Mouse (Mus musculus): ENCODE results near the gene Ubr2.

The Ubr2 gene

GRCm38 (mm10) chr17:47009898-47010721, at the start of gene Ubr2:
TSS of gene Ubr2 (minus strand) at chr17:47010556.
- DNase-seq (ENCODE audit: low spot score in 2 of 2), result peak; percentile 90 to 93

DNA sequence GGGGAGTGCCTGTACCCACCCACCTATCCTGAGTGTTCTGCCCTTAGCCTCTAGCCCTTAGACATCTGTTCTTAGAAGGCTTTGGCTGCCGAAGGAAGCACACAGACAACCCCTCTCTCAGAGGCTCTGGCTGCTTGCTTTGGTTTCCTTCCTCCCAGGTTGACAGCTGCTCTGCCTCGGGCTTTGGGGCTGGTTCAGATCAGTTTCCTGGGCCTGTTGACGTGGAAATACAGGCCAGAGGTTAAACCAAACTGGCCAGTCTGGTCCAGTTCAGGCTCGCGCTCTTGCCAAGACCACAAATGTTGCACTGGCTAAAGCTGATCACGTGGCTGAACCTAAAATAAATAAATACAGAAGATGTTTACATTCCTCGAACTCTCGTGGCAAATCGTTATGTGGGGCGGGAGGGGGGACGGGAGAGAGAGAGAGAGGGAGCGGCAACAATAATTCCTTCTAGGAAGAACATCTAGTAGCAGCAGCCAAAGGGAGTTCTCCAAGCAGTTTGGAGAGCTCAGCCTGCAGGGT, 49.5 kb upstream of the Ubr2 start:
- no peak for DNase-seq (ENCODE audit: low spot score in 2 of 2)

- DNase-seq (ENCODE audit: low spot score in 2 of 2), result no peak
Observed at GRCm38 (mm10) chr17:47057966-47058365, 47.6 kb upstream of the Ubr2 start.

DNA sequence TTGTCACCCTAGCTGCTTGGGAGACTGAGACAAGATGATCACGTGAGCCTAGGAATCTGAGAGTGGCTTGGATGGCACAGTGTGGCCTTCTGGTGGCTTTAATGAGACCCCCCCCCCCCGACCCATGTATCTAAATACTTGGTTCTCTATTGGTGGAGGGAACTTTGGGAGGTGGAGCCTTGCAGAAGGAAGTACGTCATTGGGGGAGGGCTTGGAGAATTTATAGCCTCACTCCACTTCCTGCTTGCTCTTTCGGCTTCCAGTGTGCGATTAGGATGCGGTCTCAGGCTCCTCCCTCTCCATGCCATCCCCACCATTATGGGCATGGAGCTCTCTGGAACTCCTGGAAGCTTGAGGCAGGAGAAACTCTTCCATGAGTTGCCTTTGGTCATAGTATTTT, 46.1 kb upstream of the Ubr2 start:
- DNase-seq (ENCODE audit: low spot score in 2 of 2), result no peak

DNA sequence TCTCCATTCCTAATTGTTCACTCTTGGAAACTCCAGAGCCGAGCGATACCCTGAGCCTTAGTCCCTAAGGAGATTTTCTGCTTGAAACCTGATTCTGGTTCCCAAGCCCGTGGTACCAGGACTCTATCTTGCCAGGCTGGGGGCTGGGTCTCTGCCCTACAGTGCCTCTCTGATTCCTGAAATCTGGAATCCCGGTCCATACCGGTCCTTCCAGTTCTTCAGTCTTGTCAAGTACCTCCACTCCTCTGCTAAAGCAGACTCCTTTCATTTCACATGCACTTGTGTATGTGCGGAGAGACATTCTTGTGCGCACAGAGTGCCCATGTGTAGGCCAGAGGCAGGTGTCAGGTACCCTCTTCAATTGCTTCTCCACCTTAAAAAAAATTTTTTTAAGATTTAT, 44.8 kb upstream of the Ubr2 start:
- no peak for DNase-seq (ENCODE audit: low spot score in 2 of 2)

GRCm38 (mm10) chr17:47054613-47055012, 44.3 kb upstream of the Ubr2 start:
- DNase-seq (ENCODE audit: low spot score in 2 of 2), result peak; percentile 26 to 36

- no peak for DNase-seq (ENCODE audit: low spot score in 2 of 2)
Observed at GRCm38 (mm10) chr17:47050678-47051077, 40.3 kb upstream of the Ubr2 start.

DNA sequence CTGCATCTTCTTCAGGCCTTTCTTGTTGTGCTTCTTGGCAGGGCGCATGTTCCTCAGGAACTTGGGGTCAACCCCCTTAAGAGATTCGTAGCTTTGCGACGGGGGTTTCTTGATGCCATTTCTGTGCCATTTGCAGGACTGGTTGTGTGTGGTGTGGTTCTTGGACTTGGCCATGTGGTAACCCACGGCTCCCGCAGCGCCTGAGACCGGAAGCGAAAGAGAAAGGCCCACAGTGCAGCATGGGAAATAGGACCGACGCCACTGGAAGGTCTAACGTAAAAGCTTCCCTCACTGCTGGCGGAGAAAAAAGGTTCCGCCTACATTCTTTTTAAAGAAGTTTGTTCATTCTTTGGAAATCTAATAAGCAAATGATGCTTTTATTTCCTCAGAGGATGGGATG, 32.5 kb upstream of the Ubr2 start:
- no peak for DNase-seq (ENCODE audit: low spot score in 2 of 2)

DNA sequence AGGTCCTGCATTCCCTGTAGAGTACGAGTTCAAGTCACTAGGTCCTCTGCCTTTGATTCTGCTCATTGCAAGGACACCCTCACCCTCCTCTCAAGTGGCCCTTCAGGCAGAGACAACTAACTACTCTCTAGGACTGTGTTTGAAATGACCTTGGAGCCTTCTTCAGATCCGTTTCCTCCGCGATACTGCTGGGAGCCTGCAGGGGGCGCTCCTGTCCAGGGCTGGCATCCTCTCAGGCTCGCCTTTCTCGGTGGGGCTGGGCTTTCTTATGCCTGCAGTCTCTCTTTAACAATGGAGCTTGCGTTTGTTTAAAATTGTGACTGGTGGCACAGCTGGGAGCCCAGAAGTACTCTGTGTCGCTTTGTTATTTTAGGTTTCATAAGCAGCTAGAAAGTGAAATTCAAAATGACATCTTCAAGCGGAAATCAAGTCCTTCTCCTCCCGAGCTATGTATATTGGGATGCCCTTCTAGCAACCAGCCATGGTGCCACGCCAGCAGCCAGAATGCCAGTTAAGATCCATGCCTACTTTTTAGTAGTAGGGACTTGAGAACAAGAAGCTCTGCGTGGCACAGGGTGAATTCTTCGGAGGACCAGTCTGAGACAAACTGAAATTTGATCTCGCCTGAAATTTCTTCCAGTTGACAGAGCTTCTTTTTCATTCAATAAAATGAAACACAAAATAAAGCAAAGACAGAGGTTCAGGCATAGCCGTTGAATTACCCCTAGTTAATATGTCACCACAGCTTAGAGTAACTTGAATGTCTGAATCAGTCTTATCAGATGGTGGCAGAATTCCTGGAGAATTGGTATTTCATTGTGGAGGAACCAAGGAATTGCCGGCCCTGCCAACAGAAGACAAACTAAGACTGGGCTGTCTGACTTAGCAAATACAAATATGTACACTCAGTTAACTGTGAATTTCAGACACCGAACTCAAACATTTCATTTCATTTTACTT, 28.8 kb upstream of the Ubr2 start:
- peak; percentile 88 to 96 for DNase-seq (ENCODE audit: low spot score in 2 of 2)

GRCm38 (mm10) chr17:47034536-47034935, 24.2 kb upstream of the Ubr2 start:
- no peak for DNase-seq (ENCODE audit: low spot score in 2 of 2)

DNA sequence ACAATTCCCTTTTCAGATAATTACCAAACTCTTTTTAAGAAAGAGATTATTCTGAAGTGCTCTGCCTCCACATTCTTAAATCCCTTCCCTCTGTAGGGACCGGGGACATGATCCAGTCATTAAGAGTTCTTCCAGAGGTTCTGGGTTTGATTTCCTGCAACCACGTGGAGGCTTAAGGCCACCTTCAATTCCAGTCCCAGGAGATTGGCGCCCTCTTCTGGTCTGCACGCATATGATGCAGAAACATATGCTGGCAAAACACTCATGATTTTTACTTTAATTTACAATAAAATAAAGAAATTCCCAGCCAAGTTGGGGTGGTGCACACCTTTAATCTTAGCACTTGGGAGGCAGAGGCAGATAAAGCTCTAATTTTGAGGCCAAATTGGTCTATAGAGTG, 23.3 kb upstream of the Ubr2 start:
- peak; percentile 46 to 55 for DNase-seq (ENCODE audit: low spot score in 2 of 2)

GRCm38 (mm10) chr17:47024805-47025204, 14.4 kb upstream of the Ubr2 start:
- DNase-seq (ENCODE audit: low spot score in 2 of 2), result no peak

DNA sequence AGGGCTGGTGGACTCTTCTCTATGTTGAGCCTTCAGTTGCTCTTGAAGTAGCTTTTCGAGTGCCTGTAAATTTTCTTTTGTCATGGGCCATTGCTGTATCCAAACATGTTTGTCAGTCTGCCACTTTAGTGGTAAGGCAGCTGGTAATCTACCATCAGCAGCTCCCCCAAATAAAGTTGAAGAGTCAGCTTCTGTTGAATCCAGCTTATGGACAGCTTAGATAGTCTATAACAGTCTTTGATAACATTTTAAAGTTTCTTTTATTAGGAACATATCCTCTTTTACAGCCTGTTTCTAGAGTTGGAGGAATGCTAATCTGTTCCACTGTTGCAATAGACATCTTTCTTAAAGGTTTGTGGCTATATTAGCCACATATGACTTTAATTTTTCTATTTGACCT, 13.0 kb upstream of the Ubr2 start:
- no peak for DNase-seq (ENCODE audit: low spot score in 2 of 2)

DNA sequence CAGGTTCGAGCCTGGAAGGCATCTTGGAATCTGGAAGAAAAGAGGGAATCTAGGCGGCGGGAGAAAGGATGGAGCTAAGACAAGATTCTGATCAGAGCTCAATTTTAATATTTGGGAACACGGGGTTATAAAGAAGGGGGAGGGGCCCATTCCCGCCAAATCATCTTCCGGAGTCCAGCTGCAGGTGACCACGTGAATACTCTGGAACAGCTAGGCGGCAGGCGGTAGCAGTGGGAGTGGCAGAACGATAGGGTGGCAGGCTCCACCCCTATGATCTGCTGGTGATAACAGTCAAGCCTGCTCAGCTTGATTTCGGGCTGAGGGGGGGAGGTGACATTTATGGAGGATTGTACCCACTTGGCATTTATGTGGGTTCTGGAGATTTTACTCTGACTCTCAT, 2.5 kb upstream of the Ubr2 start:
- no peak for DNase-seq (ENCODE audit: low spot score in 2 of 2)

GRCm38 (mm10) chr17:47011661-47012043, 1.3 kb upstream of the Ubr2 start:
- DNase-seq (ENCODE audit: low spot score in 2 of 2), result no peak

GRCm38 (mm10) chr17:47010722-47011660, 635 bp upstream of the Ubr2 start:
- DNase-seq (ENCODE audit: low spot score in 2 of 2), result peak; percentile 72

DNA sequence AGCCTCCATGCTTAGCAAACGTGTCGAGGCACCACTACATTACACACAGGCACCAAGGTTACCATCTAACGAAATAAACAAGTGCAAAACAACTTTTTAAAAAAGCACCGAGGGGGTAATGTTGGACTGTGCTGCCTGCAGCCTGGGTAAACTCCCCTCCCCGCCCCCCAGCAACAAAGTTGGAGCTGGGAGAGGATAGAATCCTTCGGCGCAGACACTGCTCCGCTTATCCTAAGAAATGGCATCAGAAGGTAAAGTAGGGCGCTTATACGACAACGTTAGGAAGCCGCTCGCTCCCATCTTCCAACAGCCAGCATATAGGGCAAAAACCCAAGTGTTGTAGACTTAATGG, 834 bp downstream of the Ubr2 start:
- DNase-seq (ENCODE audit: low spot score in 2 of 2), result no peak

- no peak for DNase-seq (ENCODE audit: low spot score in 2 of 2)
Observed at GRCm38 (mm10) chr17:47009016-47009415, 1.3 kb downstream of the Ubr2 start.

- no peak for DNase-seq (ENCODE audit: low spot score in 2 of 2)
Observed at GRCm38 (mm10) chr17:47008506-47008905, 1.9 kb downstream of the Ubr2 start.

DNA sequence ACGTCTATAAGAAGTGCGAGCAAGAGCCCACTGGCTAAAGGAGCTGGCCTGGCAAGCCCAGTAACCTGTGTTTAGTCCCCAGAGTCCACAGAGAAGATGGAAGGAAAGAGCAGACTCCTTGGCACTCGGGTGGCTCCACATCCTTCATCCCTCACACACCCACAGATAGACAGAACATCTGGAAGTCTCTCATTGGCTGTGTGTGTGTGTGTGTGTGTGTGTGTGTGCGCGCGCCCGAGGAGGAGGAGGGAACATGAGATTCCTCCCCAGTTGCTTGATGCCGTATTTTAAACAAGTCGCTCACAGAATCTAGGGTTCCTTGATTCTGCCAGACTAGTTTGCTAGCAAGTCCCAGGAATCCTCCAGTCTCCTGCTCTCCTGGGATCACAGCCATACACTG, 3.6 kb downstream of the Ubr2 start:
- DNase-seq (ENCODE audit: low spot score in 2 of 2), result no peak

GRCm38 (mm10) chr17:47005741-47006405, 4.5 kb downstream of the Ubr2 start:
- DNase-seq (ENCODE audit: low spot score in 2 of 2), result no peak
